Mouse (Mus musculus) layer of hippocampus, adult 9-10 months (tissue): ENCODE measurements around the gene Tas1r2.

Experiments
- DNase-seq: peaks from one replicate; pipeline ENCODE4 v3.0.0; 2022; ENCODE audit warnings: low spot score

Tas1r2 gene

DNA sequence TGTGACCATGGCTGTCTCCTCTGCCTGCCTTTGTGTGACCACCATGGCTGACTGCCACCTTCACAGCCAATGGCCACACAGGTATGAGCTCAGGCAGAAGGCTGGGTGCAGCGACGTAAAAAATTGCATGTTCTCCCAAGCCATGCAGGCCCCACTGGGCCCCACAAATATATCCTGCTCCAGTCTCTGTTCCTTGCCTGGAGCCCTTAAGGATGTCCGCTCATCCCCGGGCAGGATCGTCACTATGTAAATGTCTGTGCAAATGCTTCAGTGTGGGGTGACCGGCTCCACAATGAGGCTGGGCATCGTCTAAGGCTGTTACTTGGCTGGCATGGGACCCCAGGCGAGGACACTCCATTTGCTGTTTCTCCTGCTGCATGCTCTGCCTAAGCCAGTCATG, at the start of gene Tas1r2:
Gene Tas1r2, plus strand, starts transcription at position 301 of the 400 bp plus-strand sequence.
- DNase-seq: no peak

DNA sequence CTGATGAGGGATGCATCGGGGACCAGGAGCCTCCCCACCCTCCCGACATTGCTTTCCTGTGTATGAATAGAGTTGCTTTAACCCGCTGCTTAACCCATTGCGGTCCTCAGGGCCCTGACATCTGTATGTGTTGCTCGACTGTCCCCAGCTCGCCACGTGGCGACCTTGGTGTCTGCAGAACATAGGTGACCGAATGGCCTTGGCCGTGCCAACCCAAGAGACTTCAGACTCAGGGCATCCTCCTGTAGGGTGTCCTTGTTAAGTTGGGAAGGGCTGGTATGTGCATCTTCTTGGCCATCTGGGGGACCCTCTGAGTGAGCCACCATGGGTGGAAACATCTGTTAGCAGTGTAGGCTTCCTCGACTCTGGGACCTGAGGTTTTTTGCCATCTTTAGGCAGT, 48.1 kb upstream of the Tas1r2 start:
- DNase-seq: no peak

GRCm38 (mm10) chr4:139606732-139607131, 46.6 kb upstream of the Tas1r2 start:
- no peak for DNase-seq

DNA sequence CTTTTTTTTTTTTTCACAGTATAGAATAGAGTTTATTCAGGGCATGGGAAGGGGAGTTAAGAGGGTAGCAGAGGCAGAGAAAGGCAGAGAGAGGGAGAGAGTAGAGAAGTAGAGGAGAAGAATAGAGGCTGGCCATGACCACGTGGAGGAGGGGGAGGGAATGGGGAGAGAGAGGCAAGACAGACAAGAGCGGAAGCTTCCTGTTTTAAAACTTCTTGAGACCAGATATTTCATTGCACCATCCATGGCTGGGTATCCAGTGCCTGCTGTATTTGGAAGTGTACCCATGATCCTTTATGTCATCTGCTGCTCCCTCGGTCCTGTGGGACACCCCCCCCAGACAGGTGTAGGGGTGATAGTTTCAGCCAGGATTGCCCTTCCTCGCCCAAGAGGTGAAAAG, 44.4 kb upstream of the Tas1r2 start:
- DNase-seq: no peak

DNA sequence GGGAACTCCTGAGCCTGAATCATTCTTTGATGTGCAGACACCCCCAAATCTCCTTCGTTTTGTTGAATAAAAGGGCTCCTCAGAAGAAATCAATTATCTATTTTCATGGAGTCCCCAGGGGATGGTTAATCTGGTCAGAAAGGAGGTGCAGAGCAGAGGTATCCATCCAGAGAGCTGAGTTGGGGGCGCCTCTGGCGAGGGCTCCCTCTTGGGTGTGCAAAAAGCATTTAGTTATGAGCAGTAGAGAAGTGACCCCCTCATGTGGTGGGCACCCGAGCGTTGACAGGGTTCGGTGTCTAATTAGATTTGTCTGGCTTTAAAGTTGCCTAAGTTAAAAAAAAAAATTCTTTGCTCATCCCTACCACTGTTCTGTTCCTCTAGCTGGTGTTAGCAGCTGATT, 42.4 kb upstream of the Tas1r2 start:
- no peak for DNase-seq

- DNase-seq: peak; percentile 70
These were observed 41.8 kb upstream of the Tas1r2 start for GRCm38 (mm10) chr4:139611542-139611953.

- DNase-seq: no peak
These were observed 38.6 kb upstream of the Tas1r2 start for GRCm38 (mm10) chr4:139614524-139615260.

GRCm38 (mm10) chr4:139616276-139617000, 36.9 kb upstream of the Tas1r2 start:
- DNase-seq: no peak

DNA sequence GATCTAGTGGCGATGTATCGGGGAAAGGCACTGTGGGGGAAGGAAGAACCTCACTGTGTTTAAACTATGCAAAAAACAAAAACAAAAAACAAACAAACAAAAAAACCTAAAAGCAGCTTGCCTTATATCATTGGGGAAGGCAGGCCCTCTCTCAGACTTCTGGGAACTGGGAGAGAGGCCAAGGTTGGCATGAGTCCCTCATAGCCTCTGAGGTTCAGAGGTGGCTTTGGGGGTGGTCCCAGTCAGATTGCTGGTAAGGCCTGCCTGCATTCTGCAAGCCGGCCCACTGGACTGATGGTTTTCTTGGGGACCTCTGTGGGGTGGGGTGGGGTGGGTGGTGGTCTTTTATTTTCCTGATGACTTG, 36.4 kb upstream of the Tas1r2 start:
- DNase-seq: no peak

DNA sequence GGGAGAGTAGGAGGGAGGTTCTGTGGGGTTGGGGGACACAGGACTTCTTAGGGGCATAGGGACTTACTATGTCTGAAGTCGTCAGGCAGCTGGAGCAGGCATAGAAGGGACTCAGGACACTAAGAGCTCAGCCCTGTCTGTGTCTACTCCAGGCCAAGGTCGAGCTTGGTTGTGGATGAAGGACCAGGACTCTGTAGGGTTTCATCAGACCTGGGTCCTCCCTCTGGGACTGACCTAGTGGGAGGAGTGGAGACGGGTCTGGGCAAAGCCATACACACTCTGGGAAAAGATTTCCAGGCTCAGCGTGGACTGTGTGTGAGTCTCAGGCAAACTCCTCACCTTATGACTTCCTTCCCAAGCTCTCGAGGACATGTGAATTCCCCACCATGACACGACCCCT, 33.6 kb upstream of the Tas1r2 start:
- DNase-seq: no peak

GRCm38 (mm10) chr4:139622373-139623282, 30.7 kb upstream of the Tas1r2 start, which contains the start of gene Aldh4a1:
Gene Aldh4a1 (plus strand): TSS chr4:139622866.
- peak; percentile 93 for DNase-seq

GRCm38 (mm10) chr4:139623434-139624115, 29.8 kb upstream of the Tas1r2 start:
- DNase-seq: no peak

DNA sequence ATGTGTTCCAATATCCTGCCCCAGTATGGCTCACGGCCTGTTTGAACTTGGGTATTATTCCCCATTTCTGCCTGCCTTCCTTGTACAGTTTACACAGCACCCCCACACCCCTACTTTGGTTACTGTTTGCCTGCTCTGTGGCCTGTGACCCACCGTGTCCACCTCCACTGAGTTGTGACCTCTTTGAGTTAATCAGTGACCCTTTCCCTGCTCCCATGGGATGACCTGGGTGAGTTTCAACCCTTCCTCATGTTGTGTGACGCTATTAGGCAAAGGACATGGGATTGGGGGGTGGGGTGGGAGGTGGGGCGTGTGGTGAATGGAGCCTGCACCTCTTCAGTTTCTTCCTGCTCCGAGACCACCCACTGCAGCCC, 29.2 kb upstream of the Tas1r2 start:
- DNase-seq: no peak

- no peak for DNase-seq
These were observed 28.6 kb upstream of the Tas1r2 start for GRCm38 (mm10) chr4:139624706-139625105.

GRCm38 (mm10) chr4:139627361-139627760, 26.0 kb upstream of the Tas1r2 start:
- no peak for DNase-seq

GRCm38 (mm10) chr4:139630171-139630570, 23.2 kb upstream of the Tas1r2 start:
- no peak for DNase-seq

DNA sequence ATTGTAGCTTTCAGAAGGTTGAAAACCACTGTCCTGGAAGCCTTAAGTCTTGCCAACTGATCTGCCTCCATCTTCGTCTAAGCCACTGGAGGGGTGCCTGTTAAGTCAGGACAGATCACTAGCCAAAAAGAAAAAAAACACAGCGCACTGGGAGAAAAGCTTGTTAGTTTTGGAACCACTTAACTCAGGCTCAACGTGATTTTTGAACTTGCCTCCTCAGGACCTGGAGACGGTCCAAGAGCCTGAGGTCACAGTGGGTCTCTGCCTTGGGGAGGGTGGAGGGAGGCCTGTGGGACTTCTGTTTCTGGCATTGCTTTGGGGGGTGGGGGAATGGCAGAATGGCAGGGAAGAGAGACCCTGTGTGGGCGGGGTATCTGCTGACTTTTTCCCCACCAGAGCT, 22.2 kb upstream of the Tas1r2 start:
- DNase-seq: no peak

- no peak for DNase-seq
These were observed 21.6 kb upstream of the Tas1r2 start for GRCm38 (mm10) chr4:139631569-139632253.

DNA sequence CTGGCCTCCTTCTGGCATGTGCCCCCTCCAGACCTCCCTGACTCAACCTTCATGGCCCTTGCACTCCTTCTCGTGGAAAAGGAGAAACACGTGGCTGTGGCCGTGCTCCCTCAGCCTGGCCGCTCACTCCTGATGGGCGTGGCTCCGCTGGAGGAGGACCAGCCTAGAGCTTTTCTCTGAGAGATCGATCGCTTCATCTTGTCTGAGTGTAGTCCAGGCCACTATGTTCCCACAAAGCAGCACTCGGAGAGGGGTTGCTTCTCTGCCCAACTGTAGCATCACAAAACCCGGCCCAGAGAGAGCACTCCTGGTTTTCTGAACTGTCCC, 21.1 kb upstream of the Tas1r2 start:
- no peak for DNase-seq

DNA sequence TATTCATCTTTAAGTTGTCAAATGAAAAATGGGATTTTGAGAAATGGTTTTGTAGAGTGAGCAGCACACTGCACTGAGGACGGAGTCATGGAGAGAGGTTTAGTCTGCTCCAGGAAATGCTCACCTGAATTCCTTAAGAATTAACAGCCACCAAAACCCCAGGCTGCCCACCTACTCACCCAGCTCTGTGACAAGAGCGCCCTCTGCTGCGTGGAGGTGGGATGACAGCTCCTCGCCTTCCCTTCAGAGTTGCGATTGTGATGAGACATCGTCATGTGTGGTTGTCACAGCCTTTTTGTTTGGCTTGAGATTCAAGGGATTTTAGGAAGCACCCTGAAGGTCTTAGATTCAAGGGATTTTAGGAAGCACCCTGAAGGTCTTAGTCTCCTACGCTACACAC, 17.0 kb upstream of the Tas1r2 start:
- DNase-seq: peak; percentile 59

- no peak for DNase-seq
These were observed 15.5 kb upstream of the Tas1r2 start for GRCm38 (mm10) chr4:139637847-139638246.

DNA sequence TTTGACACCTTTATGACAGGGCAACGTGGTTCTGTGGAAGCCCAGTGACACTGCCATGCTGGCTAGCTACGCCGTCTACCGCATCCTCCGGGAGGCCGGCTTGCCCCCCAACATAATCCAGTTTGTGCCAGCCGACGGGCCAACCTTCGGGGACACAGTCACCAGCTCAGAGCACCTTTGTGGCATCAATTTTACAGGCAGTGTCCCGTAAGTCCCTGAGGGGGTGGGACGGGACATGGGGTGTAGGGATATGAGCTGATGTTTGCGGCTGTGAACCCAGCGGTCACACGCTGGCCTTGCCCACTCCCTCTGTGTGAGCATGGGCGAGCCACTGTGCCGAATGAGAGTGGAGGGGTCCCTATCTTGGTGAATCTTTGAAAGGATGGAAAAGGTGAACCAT, 15.0 kb upstream of the Tas1r2 start:
- DNase-seq: no peak
